Mouse (Mus musculus) myocyte (in vitro differentiated cells): ENCODE data around the gene Trp73.

ENCODE experiments used
- MAX ChIP-seq: IDR thresholded peaks from one replicate; pipeline ENCODE4 v1.6.1; 2011; ENCODE audit warnings: low read depth, mild to moderate bottlenecking, control low read depth
- POLR2A ChIP-seq: IDR thresholded peaks from one replicate; pipeline ENCODE4 v1.6.1; 2011; ENCODE audit warnings: low read depth, mild to moderate bottlenecking, control low read depth, moderate library complexity; ENCODE audit not compliant: insufficient read length
- POLR2AphosphoS2 ChIP-seq: IDR thresholded peaks from one replicate; pipeline ENCODE4 v1.6.1; 2011; ENCODE audit warnings: low read depth, control low read depth; ENCODE audit not compliant: insufficient read length
- REST ChIP-seq: IDR thresholded peaks from one replicate; pipeline ENCODE4 v1.6.1; 2011; ENCODE audit warnings: mild to moderate bottlenecking, control low read depth, moderate library complexity; ENCODE audit not compliant: insufficient read depth, insufficient read length
- TCF3 ChIP-seq: IDR thresholded peaks from one replicate; pipeline ENCODE4 v1.6.1; 2011; ENCODE audit warnings: low read depth, control low read depth; ENCODE audit not compliant: insufficient read length

DNA sequence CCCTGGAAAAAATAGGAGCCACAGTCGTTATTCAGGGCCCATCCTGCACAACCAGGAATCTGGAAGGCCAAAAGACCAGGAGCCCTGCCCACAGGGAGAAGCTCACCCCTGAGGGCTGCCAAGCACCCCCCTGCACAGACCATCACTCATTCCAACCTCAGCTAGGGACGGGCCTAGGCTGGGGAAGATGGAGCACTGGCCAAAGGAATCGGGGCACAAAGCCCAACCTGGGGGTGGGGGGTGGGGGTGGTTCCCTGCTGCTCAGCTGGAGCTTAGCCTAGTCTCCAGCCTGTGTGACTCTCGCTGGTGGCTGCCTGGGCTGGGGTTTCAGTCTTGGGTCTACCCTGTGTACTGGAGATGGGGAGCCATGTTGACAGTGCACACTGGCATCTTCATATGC is 117.2 kb downstream of the Trp73 start:
- no peak for TF ChIP-seq POLR2A
- TF ChIP-seq MAX = no peak
- peak; percentile 33 for TF ChIP-seq POLR2AphosphoS2
- no peak for TF ChIP-seq TCF3
- TF ChIP-seq REST = no peak
